Mouse (Mus musculus) gastrocnemius, postnatal 36 days (tissue): ENCODE measurements around the gene Man2c1. TPM values are rescaled to one million over a fixed set of nuclear protein-coding genes. Genes with fewer than 3 reads are reported as not detected.
A peak's percentile ranks its signal among the peaks of the same experiment; 100 is the strongest.

Experiments used
- DNase-seq, 2 experiments: peaks; one replicate each; pipeline ENCODE4 v3.0.0; 2022
- intact Hi-C: fragments of 180-260 bp; cut with DNase I; formaldehyde crosslinking; loops from one replicate; pipeline ENCODE4 v1.15.1; 2025
- total RNA-seq, 2 experiments: library from RNA; stranded (reverse); gene quantifications; 2 replicates each; pipeline ENCODE4 v1.2.3; 2021

The Man2c1 gene
- total RNA-seq, 2 experiments from 2014 or later: 24.9 to 38.3 TPM

DNA sequence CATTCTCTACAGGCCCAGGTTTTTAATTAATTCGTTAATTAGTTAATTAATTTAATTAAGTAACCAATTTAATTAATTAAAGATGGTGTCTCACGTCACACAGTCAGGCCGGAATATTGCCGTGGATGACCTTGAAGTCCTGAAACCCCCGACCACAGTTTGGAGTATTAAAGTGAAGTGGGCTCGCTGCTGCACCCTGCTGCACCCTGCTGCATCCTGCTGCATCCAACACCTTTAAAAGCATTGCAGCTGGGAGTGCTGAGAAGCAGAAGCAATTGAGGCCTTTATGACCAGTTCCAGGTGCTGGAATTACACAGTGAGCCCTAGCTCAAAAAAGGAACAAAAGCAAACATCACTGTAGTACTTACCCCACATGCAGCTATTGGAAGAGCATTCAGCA lies 21.8 kb downstream of the Man2c1 start:
- intact Hi-C loops: no loop called here
- no peak for DNase-seq

DNA sequence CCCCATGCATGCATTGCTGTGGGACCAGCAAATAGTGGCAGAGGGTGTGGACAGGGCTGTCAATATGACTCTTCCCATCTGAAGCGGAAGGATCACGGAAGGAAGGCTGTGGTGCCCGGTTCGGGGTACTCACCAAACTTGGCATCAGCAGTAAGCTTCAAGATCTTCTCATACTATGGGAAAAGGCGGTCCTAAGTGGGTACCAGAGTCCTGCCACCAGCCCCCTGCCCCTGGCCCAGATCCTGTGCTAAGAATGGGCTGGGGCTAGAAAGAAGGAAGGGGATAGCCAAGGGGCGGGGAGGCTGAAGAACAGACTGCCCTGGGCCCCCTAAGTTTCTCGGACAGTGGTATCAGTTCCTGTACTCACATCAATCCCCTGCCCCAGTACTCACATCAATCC lies 25.9 kb downstream of the Man2c1 start:
- intact Hi-C loops: no loop called here
- no peak for DNase-seq

DNA sequence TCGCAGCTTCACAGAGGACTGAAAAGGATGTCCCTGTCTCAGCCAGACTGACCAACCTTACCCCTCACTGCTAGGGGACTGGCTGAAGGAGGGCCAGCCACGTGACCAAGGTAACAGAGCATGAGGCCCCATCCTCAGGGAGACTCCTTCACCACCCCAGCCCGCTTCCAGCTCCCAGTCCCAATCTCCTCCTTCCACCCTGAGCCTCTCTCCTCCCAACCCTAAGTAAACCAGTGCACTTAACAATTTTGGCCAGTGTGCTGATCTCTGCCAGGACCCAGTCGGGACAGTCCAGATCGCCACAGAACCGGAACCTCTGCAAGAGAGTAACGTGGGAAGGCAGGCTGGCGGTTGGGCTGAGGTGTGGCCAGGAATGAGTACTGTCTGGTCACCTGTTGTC lies 26.3 kb downstream of the Man2c1 start:
- no peak for DNase-seq
- intact Hi-C loops: no loop called here

DNA sequence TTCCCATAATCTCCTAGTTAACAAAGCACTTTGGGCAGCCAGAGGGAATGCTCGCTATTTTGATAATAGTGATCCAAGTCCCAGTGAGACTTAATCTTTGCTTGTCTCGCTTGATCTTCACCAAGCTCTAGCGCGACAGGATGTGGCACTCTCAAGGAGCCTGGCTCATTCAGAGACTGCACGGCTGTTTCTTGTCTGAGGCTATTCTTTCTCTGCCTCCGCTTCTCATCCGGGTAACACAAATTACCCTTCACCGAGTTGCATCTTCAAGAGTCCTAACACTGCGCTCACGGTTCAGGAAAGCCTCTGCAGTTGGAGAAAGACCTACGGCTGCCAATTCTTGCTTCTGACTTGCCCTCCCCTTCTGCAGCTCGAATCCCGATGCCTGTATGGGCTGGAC lies 27.0 kb downstream of the Man2c1 start:
- intact Hi-C loops: no loop called here

DNA sequence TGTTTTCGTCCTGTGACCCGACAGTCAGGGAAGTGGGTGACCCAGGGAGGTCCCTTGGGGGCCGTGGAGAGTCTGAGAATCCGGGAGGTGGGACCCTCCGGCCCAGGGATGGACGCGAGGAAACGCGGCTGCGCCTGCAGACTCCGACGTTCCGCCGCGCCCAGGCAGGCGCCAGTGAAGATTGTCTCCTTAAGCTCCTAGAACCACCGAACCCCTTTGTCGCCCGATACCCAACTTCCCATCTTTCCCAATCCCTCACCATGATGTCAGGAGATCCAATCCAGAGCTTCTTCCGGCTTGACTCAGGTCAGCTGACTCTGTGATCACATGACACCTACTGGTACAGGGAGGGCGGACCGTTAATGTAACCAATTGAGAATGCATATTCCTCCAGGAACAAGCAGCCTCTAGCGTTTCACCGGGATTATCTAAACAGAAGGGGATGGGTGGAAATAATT lies 27.6 kb downstream of the Man2c1 start, which contains the start of gene Commd4:
Commd4 (minus strand) TSS at position 319 of the 458 bp plus-strand sequence.
- peak; percentile 57 to 90 for DNase-seq
- intact Hi-C loops: no loop called here

More for the DNA sequence above, 27.0 kb downstream of the Man2c1 start:
- DNase-seq: no peak

DNA sequence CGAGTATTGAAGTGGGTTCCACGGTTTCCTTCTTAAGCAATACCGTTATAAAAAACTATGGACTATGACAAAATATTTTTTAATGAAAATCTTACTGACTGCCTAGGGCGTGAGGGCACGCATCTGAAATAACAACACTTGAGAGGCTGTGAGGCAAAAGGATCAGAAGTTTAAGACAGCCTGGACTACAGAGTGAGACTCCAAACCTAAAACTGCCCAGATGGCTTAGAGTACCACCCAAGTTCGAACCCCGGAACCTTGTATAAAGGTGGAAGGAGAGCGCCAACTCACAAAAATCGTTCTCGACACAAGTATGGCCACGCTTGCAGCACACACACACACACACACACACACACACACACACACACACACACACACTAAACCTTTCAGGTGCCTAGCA lies 28.0 kb downstream of the Man2c1 start:
- intact Hi-C loops: no loop called here
- DNase-seq: no peak

DNA sequence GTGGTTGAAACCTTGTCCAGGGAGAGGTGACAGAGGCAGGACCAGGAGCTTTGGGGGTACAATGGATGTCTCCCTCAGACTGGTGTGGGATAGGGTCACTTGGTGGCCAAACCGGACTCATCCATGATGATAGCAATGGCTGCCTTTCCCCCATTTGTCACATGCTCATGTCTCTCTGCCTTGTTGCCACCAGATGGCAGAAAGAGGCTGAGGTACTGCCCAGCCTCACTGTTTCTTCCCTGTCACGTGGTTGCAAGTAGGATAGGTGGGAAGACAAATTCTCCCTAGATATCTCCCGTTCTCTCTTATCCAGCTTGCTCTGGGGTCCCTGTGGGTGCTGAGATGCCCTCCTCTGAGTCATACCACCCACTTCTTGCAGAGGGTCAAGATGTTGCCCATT lies 32.0 kb downstream of the Man2c1 start:
- intact Hi-C loops: no loop called here
- DNase-seq: no peak

DNA sequence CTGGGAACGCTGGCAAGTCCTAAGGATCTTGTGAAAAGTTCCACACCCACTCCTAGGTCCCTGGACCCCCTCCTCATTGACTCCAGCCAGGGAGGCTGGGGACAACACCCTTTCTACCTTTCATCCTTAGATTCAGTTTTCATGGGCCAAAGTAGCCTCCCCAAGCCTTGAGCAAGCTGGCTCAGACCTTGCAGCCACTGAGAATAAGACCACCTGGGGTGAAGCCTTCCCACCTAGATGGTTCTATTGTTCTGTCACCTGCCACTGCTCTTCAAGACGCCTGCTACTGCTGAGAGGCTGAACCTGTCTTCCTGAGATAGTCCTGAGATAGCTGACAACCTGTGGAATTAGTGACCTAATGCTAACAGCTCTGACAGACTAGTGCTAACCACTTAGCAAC lies 32.6 kb downstream of the Man2c1 start:
- intact Hi-C loops: no loop called here

DNA sequence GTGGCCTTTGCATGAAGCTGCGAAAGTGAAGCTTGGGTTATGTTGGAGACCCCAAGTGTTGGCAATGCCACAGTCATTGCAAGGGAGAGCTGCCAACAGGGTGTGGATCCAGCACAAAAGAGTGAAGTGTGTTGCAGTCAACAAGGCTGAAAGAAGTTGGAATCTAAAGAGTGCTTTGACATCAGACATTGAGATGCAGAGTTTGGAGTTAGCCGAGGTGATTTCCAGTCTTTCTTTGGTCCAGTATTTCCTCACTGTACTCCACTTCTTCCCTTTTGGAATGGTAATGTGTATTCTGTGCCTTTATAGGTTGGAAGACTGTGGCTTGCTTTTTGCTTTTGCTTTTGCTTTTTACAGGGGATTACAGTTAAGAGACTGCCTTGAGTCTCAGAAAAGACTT lies 35.7 kb downstream of the Man2c1 start:
- intact Hi-C loops: no loop called here
- DNase-seq: no peak

More for the DNA sequence above, 32.6 kb downstream of the Man2c1 start:
- no peak for DNase-seq

DNA sequence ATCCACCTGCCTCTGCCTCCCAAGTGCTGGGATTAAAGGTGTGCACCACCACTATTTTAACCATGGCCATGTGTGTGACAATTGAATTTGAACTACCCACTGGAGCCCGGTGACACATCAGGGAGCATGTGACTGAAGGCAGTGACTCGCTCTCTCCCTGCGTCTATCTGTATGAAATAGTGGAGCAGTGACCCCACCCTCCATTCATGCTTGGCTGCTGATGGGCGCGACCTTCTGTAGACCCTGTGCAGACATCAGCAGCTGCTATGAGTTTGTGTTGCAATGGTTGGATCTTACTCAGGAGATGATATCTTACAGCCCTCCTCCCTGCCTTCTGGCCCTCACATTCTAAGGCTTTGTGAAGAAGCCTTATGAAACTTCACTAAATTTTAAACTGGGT lies 37.9 kb downstream of the Man2c1 start:
- intact Hi-C loops: no loop called here
- no peak for DNase-seq

Other genes with a start within 250 kb of the Man2c1 start
- 1 to 10 TPM; 3.9 to 4.0 TPM for gene Snx33, start 202.3 kb upstream of the Man2c1 start, total RNA-seq
- 10 to 100 TPM; 40.0 to 46.9 TPM for gene Imp3, start 193.2 kb upstream of the Man2c1 start, total RNA-seq
- 1 to 10 TPM; 7.2 to 8.8 TPM for gene Snupn, start 179.8 kb upstream of the Man2c1 start, total RNA-seq
- gene Ptpn9, start 135.8 kb upstream of the Man2c1 start, total RNA-seq: 1 to 10 TPM; 3.1 to 4.2 TPM
- 10 to 100 TPM; 14.3 to 21.3 TPM for gene Sin3a, start 58.6 kb upstream of the Man2c1 start, total RNA-seq
- gene Neil1, start 17.6 kb downstream of the Man2c1 start, total RNA-seq: 1 to 10 TPM; 4.9 to 6.9 TPM
- gene Commd4, start 27.6 kb downstream of the Man2c1 start, total RNA-seq: 10 to 100 TPM; 26.4 to 32.4 TPM
- gene Trcg1, start 105.9 kb downstream of the Man2c1 start, total RNA-seq: not detected
- 1 to 10 TPM; 3.8 to 4.2 TPM for gene 1700017B05Rik, start 131.9 kb downstream of the Man2c1 start, total RNA-seq